Mouse (Mus musculus) C2C12 (cell line): ENCODE measurements at regions not wholly inside any gene's neighbourhood (a gene's known extent, or its start where the extent isn't known, plus 50 kb on each side); places are given as distances from the start of the nearest gene placed in this dataset.

Experiments
- CEBPB ChIP-seq: IDR thresholded peaks from one replicate; pipeline ENCODE4 v1.6.1; 2011; ENCODE audit warnings: low read depth, mild to moderate bottlenecking, control low read depth, moderate library complexity
- CTCF ChIP-seq: IDR thresholded peaks from one replicate; pipeline ENCODE4 v1.5.1; 2011; ENCODE audit not compliant: control insufficient read depth, insufficient read depth, insufficient read length
- FOSL1 ChIP-seq: IDR thresholded peaks from one replicate; pipeline ENCODE4 v1.8.0; 2011; ENCODE audit warnings: mild to moderate bottlenecking, low read length; ENCODE audit not compliant: poor library complexity, insufficient read depth, severe bottlenecking
- MAX ChIP-seq: IDR thresholded peaks from one replicate; pipeline ENCODE4 v1.6.1; 2011; ENCODE audit warnings: mild to moderate bottlenecking, control low read depth
- MYOD1 ChIP-seq: IDR thresholded peaks from one replicate; pipeline ENCODE4 v1.6.1; 2011; ENCODE audit warnings: low read depth; ENCODE audit not compliant: control insufficient read depth, insufficient read length
- MYOG ChIP-seq: IDR thresholded peaks from one replicate; pipeline ENCODE4 v1.6.1; 2011; ENCODE audit not compliant: control insufficient read depth, insufficient read length; ENCODE audit errors: extremely low read depth
- USF1 ChIP-seq: IDR thresholded peaks from one replicate; pipeline ENCODE4 v1.6.1; 2011; ENCODE audit warnings: low read depth, mild to moderate bottlenecking, control low read depth, moderate library complexity

- no peak for TF ChIP-seq USF1
- no peak for TF ChIP-seq CTCF
- no peak for TF ChIP-seq MAX
- no peak for TF ChIP-seq CEBPB
- no peak for TF ChIP-seq MYOD1
- no peak for TF ChIP-seq MYOG
- no peak for TF ChIP-seq FOSL1
These were observed 323.7 kb upstream of the G2e3 start for GRCm38 (mm10) chr12:51024057-51024743.
